Mouse (Mus musculus): ENCODE results near the gene Srp54a.

- TF ChIP-seq CTCF (IDR thresholded peaks at IDR 0.05; ENCODE audit: low read depth) (no peak), EP300 (IDR thresholded peaks at IDR 0.05; ENCODE audit: low read depth) (no peak)
These were observed 4.8 kb upstream of the Srp54a start for GRCm38 (mm10) chr12:55075296-55075695.
